Mouse (Mus musculus): ENCODE measurements around the gene Wdr24. TPM values are rescaled to one million over a fixed set of nuclear protein-coding genes. Genes with fewer than 3 reads are reported as not detected.

Wdr24 gene
- polyA plus RNA-seq, 1 experiment from 2014 or later = 17.3 TPM

- Histone ChIP-seq H3K27me3 (ENCODE audit: control insufficient read depth, insufficient read depth, low read length) (no peaks in the 10 kb centered on the region), H3K4me1 (ENCODE audit: control insufficient read depth in 2 of 2, insufficient read depth in 2 of 2, low read length in 2 of 2) (peaks cover 20 to 25% of the 10 kb centered on the region in 2 experiments), H3K9ac (ENCODE audit: low read length) (no peak overlapping the region), H3K4me3 (ENCODE audit: control insufficient read depth in 1 of 2, insufficient read depth in 1 of 2, low read depth in 1 of 2, low read length in 2 of 2) (no peak overlapping the region), H3K36me3 (ENCODE audit: control insufficient read depth, insufficient read depth, low read length) (peaks cover 16% of the 10 kb centered on the region; the same call in 1 of the 2 replicates), H3K27ac (replicated peaks in 1 of 2; ENCODE audit: control insufficient read depth in 1 of 2, insufficient read depth in 1 of 2, low read depth in 2 of 2, low read length in 2 of 2) (no peak overlapping the region), H3K4me2 (ENCODE audit: low read length) (no peak overlapping the region), H3K9me3 (ENCODE audit: control insufficient read depth, low read length) (no peaks in the 10 kb centered on the region)
- ATAC-seq (ENCODE audit: insufficient number of reproducible peaks, insufficient read depth, low FRiP score, low read depth) = no peak
- 77% methylated on average over 3 of the region's 3 CpGs for WGBS
Observed at GRCm38 (mm10) chr17:25877025-25877424, 53.6 kb downstream of the Wdr24 start.

- Histone ChIP-seq H3K9me3 (ENCODE audit: control insufficient read depth, low read length) (no peaks in the 10 kb centered on the region), H3K27me3 (ENCODE audit: control insufficient read depth, insufficient read depth, low read length) (no peaks in the 10 kb centered on the region), H3K4me1 (ENCODE audit: control insufficient read depth in 2 of 2, insufficient read depth in 2 of 2, low read length in 2 of 2) (peaks cover 20 to 25% of the 10 kb centered on the region in 2 experiments), H3K4me2 (ENCODE audit: low read length) (no peak overlapping the region), H3K27ac (replicated peaks in 1 of 2; ENCODE audit: control insufficient read depth in 1 of 2, insufficient read depth in 1 of 2, low read depth in 2 of 2, low read length in 2 of 2) (no peak overlapping the region), H3K4me3 (ENCODE audit: control insufficient read depth in 1 of 2, insufficient read depth in 1 of 2, low read depth in 1 of 2, low read length in 2 of 2) (no peak overlapping the region), H3K36me3 (ENCODE audit: control insufficient read depth, insufficient read depth, low read length) (peaks cover 20% of the 10 kb centered on the region), H3K9ac (ENCODE audit: low read length) (no peak overlapping the region)
- WGBS = 93% methylated on average over 32 of the region's 32 CpGs
- no peak for ATAC-seq (ENCODE audit: insufficient number of reproducible peaks, insufficient read depth, low FRiP score, low read depth)
Observed at GRCm38 (mm10) chr17:25877741-25878610, 54.5 kb downstream of the Wdr24 start.

Small RNA genes lying within 50 kb of the gene (microRNA-seq; reads per million reads assigned to microRNA genes)
- gene Mir3082 (1.7 reads per million), gene Mir6966 (not detected)

Other genes with a start within 250 kb of the Wdr24 start
- gene Lmf1, start 244.5 kb upstream of the Wdr24 start, polyA plus RNA-seq (2014; fragmentation: Nextera tagmentation; extraction: Ambion mirVana) = 36.3 and 37.8 TPM in 2 replicates
- gene Gng13, start 106.5 kb upstream of the Wdr24 start, polyA plus RNA-seq (2014; fragmentation: Nextera tagmentation; extraction: Ambion mirVana) = 2.4 and 3.7 TPM in 2 replicates
- 8.0 and 9.5 TPM in 2 replicates for gene Chtf18, start 96.2 kb upstream of the Wdr24 start, polyA plus RNA-seq (2014; fragmentation: Nextera tagmentation; extraction: Ambion mirVana)
- gene Rpusd1, start 96.0 kb upstream of the Wdr24 start, polyA plus RNA-seq (2014; fragmentation: Nextera tagmentation; extraction: Ambion mirVana) = 12.0 and 13.4 TPM in 2 replicates
- not detected in 2 replicates for gene Mslnl, start 87.6 kb upstream of the Wdr24 start, polyA plus RNA-seq (2014; fragmentation: Nextera tagmentation; extraction: Ambion mirVana)
- gene Msln, start 69.2 kb upstream of the Wdr24 start, polyA plus RNA-seq (2014; fragmentation: Nextera tagmentation; extraction: Ambion mirVana) = 31.9 and 34.7 TPM in 2 replicates
- 36.6 and 37.2 TPM in 2 replicates for gene Narfl, start 49.9 kb upstream of the Wdr24 start, polyA plus RNA-seq (2014; fragmentation: Nextera tagmentation; extraction: Ambion mirVana)
- 59.4 and 60.2 TPM in 2 replicates for gene Haghl, start 38.0 kb upstream of the Wdr24 start, polyA plus RNA-seq (2014; fragmentation: Nextera tagmentation; extraction: Ambion mirVana)
- 0.09 TPM in 1 of 2 replicates, not detected in the other for gene Ccdc78, start 37.0 kb upstream of the Wdr24 start, polyA plus RNA-seq (2014; fragmentation: Nextera tagmentation; extraction: Ambion mirVana)
- gene Fam173a, start 30.7 kb upstream of the Wdr24 start, polyA plus RNA-seq (2014; fragmentation: Nextera tagmentation; extraction: Ambion mirVana) = 58.4 and 76.0 TPM in 2 replicates
- gene AC134908.4, start 28.0 kb upstream of the Wdr24 start, polyA plus RNA-seq (2014; fragmentation: Nextera tagmentation; extraction: Ambion mirVana) = not detected in 2 replicates
- gene Metrn, start 26.5 kb upstream of the Wdr24 start, polyA plus RNA-seq (2014; fragmentation: Nextera tagmentation; extraction: Ambion mirVana) = 3.3 and 10.1 TPM in 2 replicates
- gene Fbxl16, start 14.5 kb upstream of the Wdr24 start, polyA plus RNA-seq (2014; fragmentation: Nextera tagmentation; extraction: Ambion mirVana) = 0.85 and 1.1 TPM in 2 replicates
- gene Jmjd8, start 5.2 kb downstream of the Wdr24 start, polyA plus RNA-seq (2014; fragmentation: Nextera tagmentation; extraction: Ambion mirVana) = 28.8 and 30.0 TPM in 2 replicates
- gene Stub1, start 9.8 kb downstream of the Wdr24 start, polyA plus RNA-seq (2014; fragmentation: Nextera tagmentation; extraction: Ambion mirVana) = 282 and 298 TPM in 2 replicates
- 1.2 and 1.5 TPM in 2 replicates for gene Rhbdl1, start 13.7 kb downstream of the Wdr24 start, polyA plus RNA-seq (2014; fragmentation: Nextera tagmentation; extraction: Ambion mirVana)
- 1.2 and 1.9 TPM in 2 replicates for gene Gm20683, start 18.1 kb downstream of the Wdr24 start, polyA plus RNA-seq (2014; fragmentation: Nextera tagmentation; extraction: Ambion mirVana)
- 11.5 and 12.7 TPM in 2 replicates for gene Rhot2, start 21.2 kb downstream of the Wdr24 start, polyA plus RNA-seq (2014; fragmentation: Nextera tagmentation; extraction: Ambion mirVana)
- gene Wdr90, start 37.9 kb downstream of the Wdr24 start, polyA plus RNA-seq (2014; fragmentation: Nextera tagmentation; extraction: Ambion mirVana) = 8.2 and 8.6 TPM in 2 replicates
- gene Mcrip2, start 45.1 kb downstream of the Wdr24 start, polyA plus RNA-seq (2014; fragmentation: Nextera tagmentation; extraction: Ambion mirVana) = 164 and 184 TPM in 2 replicates
- 36.7 and 41.7 TPM in 2 replicates for gene Mettl26, start 51.4 kb downstream of the Wdr24 start, polyA plus RNA-seq (2014; fragmentation: Nextera tagmentation; extraction: Ambion mirVana)
- 0.27 and 0.53 TPM in 2 replicates for gene Wfikkn1, start 57.2 kb downstream of the Wdr24 start, polyA plus RNA-seq (2014; fragmentation: Nextera tagmentation; extraction: Ambion mirVana)
- gene Rab40c, start 96.1 kb downstream of the Wdr24 start, polyA plus RNA-seq (2014; fragmentation: Nextera tagmentation; extraction: Ambion mirVana) = 7.5 and 8.8 TPM in 2 replicates
- gene Pigq, start 121.3 kb downstream of the Wdr24 start, polyA plus RNA-seq (2014; fragmentation: Nextera tagmentation; extraction: Ambion mirVana) = 61.8 and 62.7 TPM in 2 replicates
- gene Nhlrc4, start 121.3 kb downstream of the Wdr24 start, polyA plus RNA-seq (2014; fragmentation: Nextera tagmentation; extraction: Ambion mirVana) = 0.09 TPM in 1 of 2 replicates, not detected in the other
- gene A930017K11Rik, start 128.9 kb downstream of the Wdr24 start, polyA plus RNA-seq (2014; fragmentation: Nextera tagmentation; extraction: Ambion mirVana) = 0.09 TPM in 1 of 2 replicates, not detected in the other
- 11.2 and 11.3 TPM in 2 replicates for gene Capn15, start 162.2 kb downstream of the Wdr24 start, polyA plus RNA-seq (2014; fragmentation: Nextera tagmentation; extraction: Ambion mirVana)
- 12.3 and 12.8 TPM in 2 replicates for gene Rab11fip3, start 245.9 kb downstream of the Wdr24 start, polyA plus RNA-seq (2014; fragmentation: Nextera tagmentation; extraction: Ambion mirVana)